ENCODE assay signal across 8 mouse cellular contexts in the genomic region with DNA sequence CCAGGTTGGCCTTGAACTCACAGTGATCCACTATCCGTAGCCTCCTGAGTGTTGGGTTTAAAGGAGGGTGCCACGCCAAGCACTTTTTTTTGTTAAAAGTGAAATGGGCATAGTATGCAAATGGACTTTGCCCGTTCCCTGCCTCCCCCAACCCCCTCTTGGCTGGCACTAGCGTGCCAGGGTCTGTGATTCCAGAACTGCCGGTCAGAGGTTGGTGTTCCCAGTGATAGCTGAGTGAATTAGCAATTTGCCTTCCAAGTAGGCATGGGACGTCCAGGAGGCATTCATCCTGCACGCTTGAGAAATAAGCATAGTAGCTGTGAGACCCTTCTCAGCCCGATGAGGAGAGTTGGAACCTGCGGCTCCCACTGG. TPM values are rescaled to one million over a fixed set of nuclear protein-coding genes. Genes with fewer than 3 reads are reported as not detected.
DNase-seq lines count a peak whose midpoint lies in the region; ATAC-seq and TF ChIP-seq lines count a peak whose summit lies in the region.

No protein-coding gene starts in this region.

- H3K27ac ChIP-seq in hindbrain, embryonic 15.5 days (replicated peaks) = no peak overlapping the region
- H3K27ac ChIP-seq in liver, embryonic 11.5 days (ENCODE audit: low read depth, low read length) = no peak overlapping the region

- peak overlapping the region; percentile 82 for H3K4me2 ChIP-seq in hindbrain, embryonic 15.5 days
- H3K4me2 ChIP-seq in liver, embryonic 11.5 days = peak overlapping the region; percentile 88

- no peak for ATAC-seq in G1E (ENCODE audit: extremely low read depth, insufficient number of reproducible peaks, low FRiP score, poor library complexity, severe bottlenecking)
- ATAC-seq in hindbrain, embryonic 15.5 days (ENCODE audit: low FRiP score, low read depth) = no peak
- ATAC-seq in liver, embryonic 11.5 days (replicated peaks; ENCODE audit: low FRiP score) = no peak

- no peaks in the 10 kb centered on the region for H3K27me3 ChIP-seq in G1E (ENCODE audit: insufficient read depth, low read length)
- H3K27me3 ChIP-seq in hindbrain, embryonic 15.5 days = no peaks in the 10 kb centered on the region
- no peaks in the 10 kb centered on the region for H3K27me3 ChIP-seq in liver, embryonic 11.5 days (replicated peaks; ENCODE audit: control insufficient read depth, insufficient read depth, low read length)

- H3K4me1 ChIP-seq in G1E (ENCODE audit: insufficient read depth, low read depth, low read length) = peaks cover 17% of the 10 kb centered on the region
- H3K4me1 ChIP-seq in hindbrain, embryonic 15.5 days (replicated peaks) = peaks cover 8% of the 10 kb centered on the region
- H3K4me1 ChIP-seq in liver, embryonic 11.5 days (replicated peaks; ENCODE audit: control insufficient read depth, insufficient read depth, low read length) = no peaks in the 10 kb centered on the region; the same call in 1 of the 2 replicates

- TF ChIP-seq CTCF in G1E (IDR thresholded peaks at IDR 0.05; ENCODE audit: low read depth, low read length) = no peak

- H3K9ac ChIP-seq in hindbrain, embryonic 15.5 days = 0 out of 2 replicates have a peak overlapping the region, but pooled peaks have one; percentile 62
- H3K9ac ChIP-seq in liver, embryonic 11.5 days (ENCODE audit: low read depth, low read length) = peak overlapping the region; percentile 83

- peak; percentile 42 for DNase-seq in A20 (ENCODE audit: low read depth, low spot score)
- DNase-seq in G1E (ENCODE audit: low spot score) = no peak
- no peak for DNase-seq in liver, embryonic 11.5 days (ENCODE audit: low spot score)
- DNase-seq in spleen, adult 18-20 months = no peak
- DNase-seq in adrenal gland, postnatal 10 days = no peak
- DNase-seq in adrenal gland, adult 18-20 months (ENCODE audit: low spot score in 2 of 2) = no peak
- DNase-seq in thymus, postnatal 10 days (ENCODE audit: low spot score in 2 of 2) = no peak

- peak overlapping the region; percentile 84 for H3K4me3 ChIP-seq in G1E (ENCODE audit: low read depth, low read length)
- H3K4me3 ChIP-seq in hindbrain, embryonic 15.5 days = peak overlapping the region; percentile 79
- H3K4me3 ChIP-seq in liver, embryonic 11.5 days (ENCODE audit: low read depth, low read length) = peak overlapping the region; percentile 72

- 34% methylated on average over 9 of the region's 9 CpGs for WGBS in hindbrain, embryonic 15.5 days
- WGBS in liver, embryonic 11.5 days = 46% methylated on average over 9 of the region's 9 CpGs

- peaks cover 39% of the 10 kb centered on the region for H3K36me3 ChIP-seq in G1E (replicated peaks)
- no peaks in the 10 kb centered on the region; the same call in 1 of the 2 replicates for H3K36me3 ChIP-seq in hindbrain, embryonic 15.5 days
- no peaks in the 10 kb centered on the region for H3K36me3 ChIP-seq in liver, embryonic 11.5 days (ENCODE audit: control insufficient read depth, insufficient read depth, low read length)

- H3K9me3 ChIP-seq in G1E (replicated peaks) = no peaks in the 10 kb centered on the region
- H3K9me3 ChIP-seq in hindbrain, embryonic 15.5 days = no peaks in the 10 kb centered on the region
- H3K9me3 ChIP-seq in liver, embryonic 11.5 days (ENCODE audit: control insufficient read depth, low read length) = no peaks in the 10 kb centered on the region

RNA-seq across cellular contexts. Expression of gene Xylb, which starts 0.9 kb away (rescaled TPM):
- total RNA-seq in G1E (2014; fragmentation: Nextera tagmentation) (20.0 and 23.7 TPM in 2 replicates), G1E (2017) (9.9 and 10.3 TPM in 2 replicates)
- 7.7 and 8.1 TPM in 2 replicates for polyA plus RNA-seq in G1E (2012)
- polyA plus RNA-seq in hindbrain, embryonic 15.5 days (2015; fragmentation: Nextera tagmentation; extraction: Ambion mirVana) = 2.9 and 3.8 TPM in 2 replicates
- 9.5 and 11.0 TPM in 2 replicates for polyA plus RNA-seq in liver, embryonic 11.5 days (2014; fragmentation: Nextera tagmentation; extraction: Ambion mirVana)
- total RNA-seq in adrenal gland, postnatal 10 days (2021) = 10 to 100 TPM in 1 of 2 experiments, 1 to 10 TPM in 1; 6.6 to 14.2 TPM
- total RNA-seq in adrenal gland, adult 18-20 months (2021) = 1 to 10 TPM; 1.1 TPM

RNA-seq across cellular contexts. Expression of gene Slc22a14, which starts 7.3 kb away (rescaled TPM):
- not detected in 2 replicates for total RNA-seq in G1E (2014; fragmentation: Nextera tagmentation)
- not detected in 2 replicates for total RNA-seq in G1E (2017)
- not detected in 2 replicates for polyA plus RNA-seq in G1E (2012)
- polyA plus RNA-seq in hindbrain, embryonic 15.5 days (2015; fragmentation: Nextera tagmentation; extraction: Ambion mirVana) = 0.07 TPM in 1 of 2 replicates, not detected in the other
- polyA plus RNA-seq in liver, embryonic 11.5 days (2014; fragmentation: Nextera tagmentation; extraction: Ambion mirVana) = not detected in 2 replicates
- under 1 TPM in 1 of 2 experiments, not detected in 1; 0.42 TPM for total RNA-seq in adrenal gland, postnatal 10 days (2021)
- not detected for total RNA-seq in adrenal gland, adult 18-20 months (2021)

RNA-seq across cellular contexts. Expression of gene Myd88, which starts 16.8 kb away (rescaled TPM):
- 24.4 and 31.3 TPM in 2 replicates for total RNA-seq in G1E (2014; fragmentation: Nextera tagmentation)
- 26.0 and 27.0 TPM in 2 replicates for total RNA-seq in G1E (2017)
- 8.9 and 12.3 TPM in 2 replicates for polyA plus RNA-seq in G1E (2012)
- polyA plus RNA-seq in hindbrain, embryonic 15.5 days (2015; fragmentation: Nextera tagmentation; extraction: Ambion mirVana) = 6.6 and 6.8 TPM in 2 replicates
- 28.6 and 30.6 TPM in 2 replicates for polyA plus RNA-seq in liver, embryonic 11.5 days (2014; fragmentation: Nextera tagmentation; extraction: Ambion mirVana)
- total RNA-seq in adrenal gland, postnatal 10 days (2021) = 10 to 100 TPM; 24.4 to 26.7 TPM
- 10 to 100 TPM; 28.0 to 30.3 TPM for total RNA-seq in adrenal gland, adult 18-20 months (2021)

RNA-seq across cellular contexts. Expression of gene Acaa1a, which starts 18.6 kb away (rescaled TPM):
- total RNA-seq in G1E (2014; fragmentation: Nextera tagmentation) (14.2 and 18.1 TPM in 2 replicates), G1E (2017) (30.7 and 31.9 TPM in 2 replicates)
- 53.4 and 71.2 TPM in 2 replicates for polyA plus RNA-seq in G1E (2012)
- polyA plus RNA-seq in hindbrain, embryonic 15.5 days (2015; fragmentation: Nextera tagmentation; extraction: Ambion mirVana) = 111 and 125 TPM in 2 replicates
- 58.8 and 61.2 TPM in 2 replicates for polyA plus RNA-seq in liver, embryonic 11.5 days (2014; fragmentation: Nextera tagmentation; extraction: Ambion mirVana)
- 100 to 1,000 TPM; 113 to 126 TPM for total RNA-seq in adrenal gland, postnatal 10 days (2021)
- total RNA-seq in adrenal gland, adult 18-20 months (2021) = 100 to 1,000 TPM; 119 to 124 TPM

RNA-seq across cellular contexts. Expression of gene Oxsr1, which starts 35.8 kb away (rescaled TPM):
- total RNA-seq in G1E (2014; fragmentation: Nextera tagmentation) (35.4 and 59.7 TPM in 2 replicates), G1E (2017) (53.5 and 56.3 TPM in 2 replicates)
- polyA plus RNA-seq in G1E (2012) = 14.7 and 18.2 TPM in 2 replicates
- polyA plus RNA-seq in hindbrain, embryonic 15.5 days (2015; fragmentation: Nextera tagmentation; extraction: Ambion mirVana) = 13.8 TPM in 2 replicates
- 14.2 TPM in 2 replicates for polyA plus RNA-seq in liver, embryonic 11.5 days (2014; fragmentation: Nextera tagmentation; extraction: Ambion mirVana)
- total RNA-seq in adrenal gland, postnatal 10 days (2021) = 10 to 100 TPM; 34.6 to 35.2 TPM
- 10 to 100 TPM; 30.7 to 35.3 TPM for total RNA-seq in adrenal gland, adult 18-20 months (2021)
